Mouse (Mus musculus) inflammation-experienced regulatory T-cells (primary cell): ENCODE data around the gene Nbas. TPM values are rescaled to one million over a fixed set of nuclear protein-coding genes. Genes with fewer than 3 reads are reported as not detected.

Experiments
- polyA plus RNA-seq, 2 experiments: library from polyadenylated mRNA; unstranded; fragments of 100-300 nt; shearing (Covaris generic); gene quantifications; one replicate each; pipeline ENCODE4 v1.2.1; 2017

Nbas gene
- 10 to 100 TPM; 13.5 to 14.0 TPM for polyA plus RNA-seq

DNA sequence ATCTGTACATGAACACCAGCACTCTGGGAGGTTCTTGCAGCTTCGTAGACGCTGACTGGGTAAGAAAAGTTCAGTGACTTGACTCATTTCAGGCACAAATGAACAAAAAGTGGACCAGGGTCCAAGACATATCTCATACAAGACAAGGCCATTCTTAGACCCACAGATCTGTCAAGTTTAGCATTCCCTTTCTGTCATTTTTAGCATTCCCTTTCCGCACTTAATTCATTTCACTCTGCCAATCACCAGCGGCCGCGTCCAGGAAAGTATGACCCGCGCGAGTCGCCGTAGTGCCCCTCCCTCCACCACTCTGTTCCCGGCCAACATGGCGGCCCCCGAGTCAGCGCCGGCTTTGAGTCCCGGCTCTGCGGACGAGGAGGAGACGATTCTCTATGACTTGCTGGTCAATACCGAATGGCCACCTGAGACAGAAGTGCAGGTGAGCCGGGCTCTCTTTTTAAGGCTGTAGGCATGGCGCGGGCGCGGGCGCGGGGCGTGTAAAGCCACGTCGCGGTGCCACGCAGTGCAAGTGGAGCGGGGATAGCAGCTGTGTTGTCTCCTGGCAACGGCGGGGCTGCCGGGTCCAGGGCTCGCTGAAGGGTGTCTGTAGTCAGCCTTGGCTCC is at the start of gene Nbas:
TSS of gene Nbas (plus strand) at position 308 of the 624 bp plus-strand sequence.

DNA sequence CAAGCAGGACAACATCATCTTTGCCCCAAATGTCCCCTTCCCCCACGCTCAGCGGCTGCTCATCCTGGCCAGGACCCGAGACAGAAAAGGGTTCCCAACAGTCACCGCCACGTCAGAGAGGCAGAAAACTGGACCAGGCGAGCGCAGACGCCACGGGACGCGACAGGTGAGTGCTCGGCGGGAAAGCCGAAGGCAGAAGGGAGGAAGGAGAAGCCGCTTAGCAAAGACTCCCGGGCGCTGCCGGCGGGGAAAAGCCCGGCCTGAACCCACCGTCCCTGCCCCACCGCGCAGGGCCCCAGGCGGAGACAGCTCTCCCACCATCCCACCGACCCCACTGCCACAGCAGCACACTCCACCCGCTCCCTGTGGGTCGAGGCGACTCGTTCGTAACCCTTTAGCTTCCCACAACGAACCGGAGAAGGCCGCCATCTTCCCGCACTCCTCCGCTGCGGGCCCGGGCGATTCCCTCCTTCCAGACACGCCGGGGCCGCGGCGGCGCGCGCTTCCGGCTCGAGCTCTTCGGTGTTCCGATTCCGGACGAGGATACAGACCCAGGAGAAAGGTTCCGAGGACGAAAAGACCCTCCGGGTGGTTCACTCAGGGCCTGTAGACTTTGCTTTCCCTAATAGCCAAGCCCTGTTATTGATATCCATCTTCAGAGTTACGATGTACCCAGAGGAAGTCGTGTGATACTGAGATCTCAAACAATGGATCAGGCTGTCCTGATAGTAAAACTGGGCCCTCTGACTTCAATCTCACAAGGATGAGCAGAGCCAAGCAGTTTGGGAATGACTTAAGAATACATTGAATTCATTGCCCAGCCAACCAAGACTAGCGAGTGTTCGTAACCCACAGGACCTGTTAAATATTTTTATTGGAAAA is 20.0 kb upstream of the Nbas start, which contains the start of gene Ddx1:
TSS of gene Ddx1 (minus strand) at position 523 of the 882 bp plus-strand sequence.

Other genes starting within 250 kb of the Nbas start
- gene Ddx1, start 19.9 kb upstream of the Nbas start, polyA plus RNA-seq = 10 to 100 TPM; 78.4 to 83.7 TPM